Mouse (Mus musculus) limb, embryonic 11.5 days (tissue): ENCODE results near the gene Fndc10. TPM values are rescaled to one million over a fixed set of nuclear protein-coding genes. Genes with fewer than 3 reads are reported as not detected.
"Not testable (repeated sequence)": the region's sequence is repeated elsewhere in the genome, so short reads cannot be mapped to it uniquely, and the experiment has no call there.

Source experiments
- ATAC-seq: fragments of 200-750 bp; cut with Nextera tagmentation; 2 replicates; pipeline ENCODE4 v1.8.0; 2017; ENCODE audit warnings: low read depth; ENCODE audit not compliant: insufficient number of reproducible peaks, low FRiP score, low TSS enrichment
- DNase-seq: peaks from one replicate; pipeline ENCODE4 v3.0.0-alpha.2; 2015; ENCODE audit warnings: low spot score
- H3K27ac ChIP-seq: fragments of 300-500 bp; sonication (generic); replicated peaks from 2 replicates; pipeline ENCODE4 v1.5.1; 2014; ENCODE audit warnings: low read depth, mild to moderate bottlenecking, low read length
- H3K27me3 ChIP-seq: fragments of 300-500 bp; sonication (generic); 2 replicates; pipeline ENCODE4 v1.6.1; 2014; ENCODE audit warnings: mild to moderate bottlenecking, low read length, mixed read lengths; ENCODE audit not compliant: control insufficient read depth, insufficient read depth
- H3K36me3 ChIP-seq: fragments of 300-500 bp; sonication (generic); 2 replicates; pipeline ENCODE4 v1.6.1; 2014; ENCODE audit warnings: mild to moderate bottlenecking, low read length, moderate library complexity, mixed read lengths; ENCODE audit not compliant: control insufficient read depth, insufficient read depth
- H3K4me1 ChIP-seq: fragments of 300-500 bp; sonication (generic); 2 replicates; pipeline ENCODE4 v1.6.1; 2014; ENCODE audit warnings: low read length, mixed read lengths; ENCODE audit not compliant: control insufficient read depth, insufficient read depth
- H3K4me2 ChIP-seq: fragments of 300-500 bp; sonication (generic); 2 replicates; pipeline ENCODE4 v1.6.1; 2014; ENCODE audit warnings: low read depth, mild to moderate bottlenecking, moderate library complexity; ENCODE audit not compliant: severe bottlenecking
- H3K4me3 ChIP-seq: fragments of 300-500 bp; sonication (generic); 2 replicates; pipeline ENCODE4 v1.5.1; 2014; ENCODE audit warnings: low read depth, low read length
- H3K9ac ChIP-seq: fragments of 300-500 bp; sonication (generic); 2 replicates; pipeline ENCODE4 v1.6.1; 2014; ENCODE audit warnings: mild to moderate bottlenecking, low read length
- H3K9me3 ChIP-seq: fragments of 300-500 bp; sonication (generic); 2 replicates; pipeline ENCODE4 v1.6.1; 2016; ENCODE audit warnings: low read length; ENCODE audit not compliant: control insufficient read depth
- WGBS: fragments of 180-500 bp; shearing (Covaris S2); extraction: QIAGEN DNeasy Blood & Tissue Kit; methylation state at CpG from one replicate; pipeline ENCODE4 v1.1.7; 2014; 5-methylcytosine and 5-hydroxymethylcytosine counted together
- polyA plus RNA-seq: library from polyadenylated mRNA; unstranded; fragments of >200 nt; fragmentation: Nextera tagmentation; extraction: Ambion mirVana; gene quantifications from 2 replicates; pipeline ENCODE4 v1.2.1, GENCODE M21; 2014

Fndc10 gene
- polyA plus RNA-seq, 1 experiment from 2014 or later = 2.0 TPM

- no peak overlapping the region for H3K9ac ChIP-seq
- WGBS = 68% methylated on average over 8 of the region's 8 CpGs
- no peak for ATAC-seq
- no peak overlapping the region for H3K4me2 ChIP-seq
- H3K27me3 ChIP-seq = no peaks in the 10 kb centered on the region
- no peak overlapping the region for H3K27ac ChIP-seq
- H3K4me3 ChIP-seq = no peak overlapping the region
- peaks cover 7% of the 10 kb centered on the region for H3K4me1 ChIP-seq
- no peak for DNase-seq
- no peaks in the 10 kb centered on the region for H3K9me3 ChIP-seq
- H3K36me3 ChIP-seq = peaks cover 9% of the 10 kb centered on the region
Observed at GRCm38 (mm10) chr4:155738262-155738661, 44.1 kb downstream of the Fndc10 start.

DNA sequence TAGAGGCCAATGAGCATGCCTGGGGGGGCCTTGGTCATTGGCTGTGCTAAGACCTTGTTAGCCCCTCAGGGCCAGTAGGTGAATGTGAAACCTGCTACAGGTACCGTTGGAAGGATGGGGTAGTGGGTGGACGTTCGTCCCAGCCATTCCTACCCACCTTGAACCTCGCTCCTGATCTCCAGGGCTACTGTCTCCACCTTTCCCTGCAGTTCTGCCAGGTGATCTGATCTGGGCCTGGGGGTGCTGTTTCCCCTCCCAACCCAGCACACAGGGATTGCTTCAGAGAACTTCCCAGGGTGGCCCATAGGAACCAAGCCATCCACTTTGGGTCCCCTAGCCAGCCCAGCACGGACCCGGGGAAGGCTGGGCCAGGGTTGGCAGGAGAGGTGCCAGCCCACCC lies 45.0 kb downstream of the Fndc10 start:
- no peak for ATAC-seq
- Histone ChIP-seq H3K4me1 (peaks cover 7% of the 10 kb centered on the region), H3K9me3 (no peaks in the 10 kb centered on the region), H3K36me3 (peaks cover 13% of the 10 kb centered on the region), H3K4me3 (no peak overlapping the region), H3K27me3 (no peaks in the 10 kb centered on the region), H3K27ac (no peak overlapping the region), H3K4me2 (no peak overlapping the region), H3K9ac (no peak overlapping the region)
- no peak for DNase-seq
- WGBS = 84% methylated on average over 6 of the region's 6 CpGs

DNA sequence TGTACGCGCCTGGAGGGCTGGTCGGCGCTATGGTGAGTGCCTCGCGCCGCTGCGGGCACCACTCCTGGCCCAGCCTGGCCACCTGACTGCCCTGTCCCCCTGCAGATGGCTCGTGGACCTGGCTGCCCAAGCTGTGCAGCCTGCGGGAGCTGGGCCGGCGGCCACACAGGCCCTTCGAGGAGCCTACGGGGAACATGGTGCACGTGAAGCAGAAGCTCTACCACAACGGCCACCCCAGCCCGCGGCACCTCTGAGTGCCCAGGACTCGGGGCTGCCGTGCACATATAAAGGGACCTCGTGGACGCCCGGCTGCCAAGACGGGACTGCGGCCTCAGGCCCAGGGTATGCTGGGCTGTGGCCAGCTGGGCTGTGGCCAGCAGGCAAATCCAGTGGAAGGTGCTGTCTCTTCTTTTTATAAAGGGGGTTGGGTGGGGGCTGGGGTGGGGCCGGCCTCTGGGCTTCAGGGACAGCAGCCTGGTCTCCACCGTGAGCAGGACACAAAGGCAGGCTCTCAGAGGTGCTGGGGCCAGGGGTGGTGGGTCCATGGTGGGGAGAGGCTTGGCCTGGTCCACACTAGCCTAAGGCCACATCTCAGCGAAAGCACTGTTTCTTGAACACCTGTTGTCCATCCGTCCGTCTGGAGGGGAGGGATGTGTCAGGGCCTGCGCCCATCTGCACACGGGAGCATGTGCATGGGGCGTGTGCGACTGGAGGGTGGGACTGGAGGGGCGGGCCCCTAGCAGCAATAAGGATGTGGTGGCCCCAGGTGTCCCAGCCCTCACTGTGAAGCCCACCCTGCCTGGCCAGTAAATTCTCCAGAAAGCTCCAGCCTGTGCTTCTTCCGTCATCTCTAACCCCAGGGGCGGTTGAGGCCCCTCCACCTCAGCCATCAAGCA lies 45.8 kb downstream of the Fndc10 start:
- ATAC-seq (no peak), DNase-seq (no peak)
- Histone ChIP-seq H3K4me3 (no peak overlapping the region), H3K27ac (no peak overlapping the region), H3K9ac (no peak overlapping the region), H3K4me2 (no peak overlapping the region), H3K4me1 (peaks cover 7% of the 10 kb centered on the region), H3K9me3 (no peaks in the 10 kb centered on the region), H3K36me3 (peaks cover 13% of the 10 kb centered on the region), H3K27me3 (no peaks in the 10 kb centered on the region)
- WGBS = 84% methylated on average over 37 of the region's 37 CpGs

DNA sequence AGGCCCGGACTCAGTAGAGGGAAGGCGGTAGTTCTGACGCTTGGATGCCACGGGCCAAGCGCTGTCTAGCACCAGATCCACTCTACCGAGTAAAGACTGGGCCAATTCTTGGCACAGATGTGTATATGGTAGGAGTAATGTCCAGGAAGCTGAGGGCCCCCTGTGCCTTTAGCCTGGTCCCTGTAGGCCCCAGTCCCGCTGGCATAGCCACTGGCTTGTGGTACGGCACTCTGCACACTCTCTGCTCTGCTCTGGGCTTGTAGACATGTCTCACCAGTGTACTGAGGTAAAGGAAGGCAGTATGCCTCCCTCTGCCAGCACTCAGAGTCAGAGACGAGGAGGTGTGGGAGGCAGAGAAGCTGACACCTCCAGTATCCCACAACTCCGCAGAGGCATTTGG lies 46.5 kb downstream of the Fndc10 start:
- WGBS = 90% methylated on average over 10 of the region's 10 CpGs
- ATAC-seq, H3K4me3 ChIP-seq, H3K27me3 ChIP-seq, H3K4me2 ChIP-seq, DNase-seq, H3K4me1 ChIP-seq, H3K27ac ChIP-seq, H3K9ac ChIP-seq, H3K9me3 ChIP-seq: not testable (repeated sequence)
- H3K36me3 ChIP-seq = peaks cover 13% of the 10 kb centered on the region

GRCm38 (mm10) chr4:155742684-155743083 lies 48.5 kb downstream of the Fndc10 start:
- ATAC-seq (no peak), DNase-seq (no peak)
- 95% methylated on average over 5 of the region's 5 CpGs for WGBS
- no peak overlapping the region for H3K9ac ChIP-seq
- no peaks in the 10 kb centered on the region for H3K4me1 ChIP-seq
- no peak overlapping the region for H3K4me3 ChIP-seq
- H3K4me2 ChIP-seq = no peak overlapping the region
- no peak overlapping the region for H3K27ac ChIP-seq
- H3K36me3 ChIP-seq = peaks cover 19% of the 10 kb centered on the region
- no peaks in the 10 kb centered on the region for H3K27me3 ChIP-seq
- no peaks in the 10 kb centered on the region for H3K9me3 ChIP-seq

DNA sequence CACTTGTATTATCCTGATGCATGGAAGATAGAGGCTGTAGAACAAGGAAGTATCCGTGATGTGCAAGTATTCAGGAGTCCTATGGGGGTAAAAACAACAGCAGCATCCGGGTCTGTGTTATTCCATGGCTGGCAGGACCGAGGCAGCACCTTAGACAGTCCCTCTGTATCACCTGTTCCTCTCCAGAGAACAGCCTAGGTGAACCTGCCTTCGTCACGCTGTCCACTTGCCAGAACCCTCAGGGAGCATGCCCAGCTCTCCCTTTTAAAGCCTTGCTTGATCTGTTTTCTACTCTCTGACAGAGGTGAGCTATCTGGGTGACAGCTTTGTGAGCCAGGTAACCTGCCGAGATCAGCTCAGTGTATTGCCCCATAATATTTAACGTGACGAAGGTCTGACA lies 50.3 kb downstream of the Fndc10 start:
- peaks cover 32% of the 10 kb centered on the region for H3K36me3 ChIP-seq
- no peak overlapping the region for H3K4me2 ChIP-seq
- no peak overlapping the region for H3K27ac ChIP-seq
- ATAC-seq (no peak), DNase-seq (no peak)
- 89% methylated on average over 8 of the region's 8 CpGs for WGBS
- no peaks in the 10 kb centered on the region for H3K27me3 ChIP-seq
- no peak overlapping the region for H3K9ac ChIP-seq
- no peaks in the 10 kb centered on the region for H3K4me1 ChIP-seq
- H3K9me3 ChIP-seq = no peaks in the 10 kb centered on the region
- H3K4me3 ChIP-seq = no peak overlapping the region

DNA sequence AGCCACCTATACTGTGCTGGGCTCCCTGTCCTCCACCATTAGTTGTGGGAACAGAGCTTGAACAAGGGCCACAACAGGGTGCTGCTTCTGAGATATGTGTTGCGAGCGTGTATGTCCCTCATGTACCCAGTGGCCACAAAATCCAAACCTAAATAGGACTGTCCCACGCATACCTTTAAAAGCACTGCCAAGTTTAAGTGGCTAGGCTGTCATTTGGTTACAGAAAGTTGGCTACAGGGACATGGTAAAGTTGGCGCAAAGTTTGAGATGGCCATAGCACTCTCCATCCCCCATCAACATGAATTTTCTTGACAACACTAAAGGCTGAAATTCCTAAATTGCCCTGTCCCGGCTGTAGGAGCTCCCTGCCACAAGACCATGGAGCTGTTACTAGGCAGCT lies 51.0 kb downstream of the Fndc10 start:
- H3K4me3 ChIP-seq = no peak overlapping the region
- H3K4me1 ChIP-seq = no peaks in the 10 kb centered on the region
- WGBS = 92% methylated on average over 5 of the region's 5 CpGs
- ATAC-seq = no peak
- no peaks in the 10 kb centered on the region for H3K27me3 ChIP-seq
- no peak overlapping the region for H3K9ac ChIP-seq
- peaks cover 32% of the 10 kb centered on the region for H3K36me3 ChIP-seq
- no peak for DNase-seq
- no peak overlapping the region for H3K4me2 ChIP-seq
- no peaks in the 10 kb centered on the region for H3K9me3 ChIP-seq
- no peak overlapping the region for H3K27ac ChIP-seq
